Mouse (Mus musculus): ENCODE measurements around the gene Noxred1.

- TF ChIP-seq EP300 (IDR thresholded peaks at IDR 0.05; ENCODE audit: low read length) (no peak), CTCF (conservative IDR thresholded peaks at IDR 0.05 in 1 of 2, IDR thresholded peaks at IDR 0.05 in 1 of 2; ENCODE audit: low read depth in 2 of 2, low read length in 2 of 2) (no peak), NELFE (IDR thresholded peaks at IDR 0.05; ENCODE audit: low read depth, low read length) (no peak), MEF2A (IDR thresholded peaks at IDR 0.05; ENCODE audit: borderline replicate concordance, low read depth, low read length) (no peak), TCF12 (IDR thresholded peaks at IDR 0.05; ENCODE audit: low read depth, low read length) (no peak), POLR2A (IDR thresholded peaks at IDR 0.05; ENCODE audit: low read depth, low read length) (no peak), RCOR1 (conservative IDR thresholded peaks at IDR 0.05; ENCODE audit: low read depth, low read length) (no peak), NRF1 (IDR thresholded peaks at IDR 0.05; ENCODE audit: low read depth, low read length) (no peak), MXI1 (IDR thresholded peaks at IDR 0.05; ENCODE audit: low read depth, low read length) (no peak), BHLHE40 (IDR thresholded peaks at IDR 0.05; ENCODE audit: low read depth, low read length) (no peak), TBP (conservative IDR thresholded peaks at IDR 0.05; ENCODE audit: low read depth, low read length) (no peak), ZNF384 (IDR thresholded peaks at IDR 0.05; ENCODE audit: low read depth, low read length) (no peak)
These were observed 13.6 kb downstream of the Noxred1 start for GRCm38 (mm10) chr12:87224950-87225349.

All from CH12.LX (cell line).